Mouse (Mus musculus): ENCODE data around the gene Vamp1.

Vamp1 gene

DNA sequence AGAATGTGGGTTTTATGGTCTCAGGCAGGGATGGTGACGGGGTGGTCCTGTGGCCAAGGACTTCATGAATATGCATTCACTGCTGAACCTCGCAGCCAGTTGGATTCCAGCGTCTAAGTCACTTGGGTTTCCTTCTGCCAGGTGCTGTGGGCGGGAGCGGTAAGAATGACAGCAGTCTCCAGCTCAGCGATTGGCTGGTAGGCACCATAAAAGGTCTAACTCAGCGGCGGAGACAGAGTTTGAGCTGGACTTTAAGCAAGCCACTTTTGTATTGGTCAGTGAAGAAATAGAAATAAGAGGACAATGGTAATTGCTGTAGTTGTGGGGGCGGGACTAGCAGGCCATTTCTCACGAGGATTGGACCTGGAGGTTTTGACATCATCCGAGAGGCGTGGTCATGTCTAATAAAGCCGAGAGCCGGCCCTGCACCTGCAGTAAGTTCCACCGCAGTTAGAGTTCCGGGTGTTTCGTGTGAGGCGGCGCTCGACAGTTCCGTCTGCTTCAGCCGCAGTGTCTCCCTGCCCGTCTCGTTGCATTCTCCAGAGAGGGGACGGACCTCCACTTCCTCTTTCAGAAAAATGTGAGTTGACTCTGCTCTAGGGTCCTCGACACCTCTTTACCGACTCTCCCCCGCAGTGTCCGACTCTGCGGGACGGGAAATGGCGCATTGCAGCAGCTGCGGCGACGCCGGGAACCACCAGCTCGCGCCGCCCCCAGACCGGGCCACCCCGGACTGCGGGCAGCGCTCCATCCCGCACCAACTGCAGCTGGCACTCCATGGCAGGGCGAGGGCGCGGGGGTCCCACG, at the start of gene Vamp1:
Gene Vamp1 (plus strand): TSS at position 404 of the 807 bp plus-strand sequence.
- in situ Hi-C loops (cut with MboI, MseI) = no loop called here

- in situ Hi-C loops (cut with MboI, MseI) = no loop called here
Measured at GRCm38 (mm10) chr6:125166051-125166751, 49.1 kb upstream of the Vamp1 start, which contains the start of gene Gapdh. Gapdh (minus strand) TSS chr6:125166467.

- in situ Hi-C loops (cut with MboI, MseI) = no loop called here
Measured at GRCm38 (mm10) chr6:125166861-125167650, 48.3 kb upstream of the Vamp1 start.

DNA sequence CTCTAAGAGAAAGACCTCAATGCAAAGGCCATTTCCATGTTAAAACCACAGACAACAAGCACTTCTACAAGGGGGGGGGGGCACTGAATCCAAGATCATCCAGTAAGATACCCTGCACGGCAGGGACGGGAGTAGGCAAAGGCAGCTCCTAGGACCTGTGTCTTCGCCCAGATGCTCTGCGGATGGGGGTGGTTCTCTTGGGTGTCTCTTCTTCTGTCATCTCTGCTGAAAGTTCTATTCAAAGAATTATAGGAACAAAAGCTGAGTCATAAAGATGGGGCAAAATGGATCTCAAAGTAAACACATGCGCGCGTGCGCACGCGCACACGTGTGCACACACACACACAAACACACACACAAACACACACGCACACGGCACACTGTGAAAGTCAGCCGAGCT, 47.3 kb upstream of the Vamp1 start:
- in situ Hi-C loops (cut with MboI, MseI) = no loop called here

DNA sequence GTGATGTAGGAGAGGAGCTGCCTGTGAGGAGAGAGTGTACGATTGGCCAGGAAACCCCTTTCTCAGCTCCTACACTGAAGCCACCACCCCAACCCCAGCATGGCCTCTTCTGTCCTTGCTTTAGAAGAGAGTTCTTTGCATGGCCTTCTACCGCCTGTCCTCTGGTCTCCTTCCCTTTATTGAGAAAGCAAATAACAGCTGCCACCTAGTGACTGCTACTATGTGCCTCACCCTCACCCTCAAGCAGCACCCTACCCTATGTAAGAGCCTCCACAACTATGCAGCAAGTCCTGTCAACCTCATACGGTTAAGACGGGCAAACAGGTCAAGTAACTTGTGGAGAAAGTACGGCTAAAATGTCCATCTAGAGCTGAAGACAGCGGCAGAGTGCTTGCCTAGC, 45.2 kb upstream of the Vamp1 start:
- in situ Hi-C loops (cut with MboI, MseI) = loop anchor here (5.0 kb wide), 1 partner anchor 68 kb away; no protein-coding TSS in a partner anchor

GRCm38 (mm10) chr6:125172474-125172873, 42.9 kb upstream of the Vamp1 start:
- in situ Hi-C loops (cut with MboI, MseI) = loop anchor here (5.0 kb wide), 1 partner anchor 70 kb away; no protein-coding TSS in a partner anchor

DNA sequence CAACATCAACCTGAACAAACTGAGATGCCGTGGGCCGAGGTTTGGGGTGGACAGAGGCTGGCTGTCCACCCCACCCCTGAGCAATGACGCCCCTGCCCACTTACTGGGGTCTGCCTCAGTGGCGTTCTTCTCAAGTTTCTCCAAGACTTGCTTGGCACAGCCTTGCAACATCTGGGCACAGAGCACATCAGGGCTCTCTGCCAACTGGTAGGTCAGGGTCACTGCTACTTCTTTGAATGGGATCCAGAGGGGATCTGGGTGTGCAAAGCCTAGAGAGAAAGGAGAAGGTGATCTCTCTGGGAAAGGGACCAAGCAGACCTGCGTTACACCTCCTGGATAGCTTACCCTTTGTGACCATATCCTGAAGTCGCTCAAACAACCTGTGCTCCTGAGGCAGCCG, 42.1 kb upstream of the Vamp1 start:
- in situ Hi-C loops (cut with MboI, MseI) = loop anchor here (5.0 kb wide), 1 partner anchor 71 kb away; no protein-coding TSS in a partner anchor

DNA sequence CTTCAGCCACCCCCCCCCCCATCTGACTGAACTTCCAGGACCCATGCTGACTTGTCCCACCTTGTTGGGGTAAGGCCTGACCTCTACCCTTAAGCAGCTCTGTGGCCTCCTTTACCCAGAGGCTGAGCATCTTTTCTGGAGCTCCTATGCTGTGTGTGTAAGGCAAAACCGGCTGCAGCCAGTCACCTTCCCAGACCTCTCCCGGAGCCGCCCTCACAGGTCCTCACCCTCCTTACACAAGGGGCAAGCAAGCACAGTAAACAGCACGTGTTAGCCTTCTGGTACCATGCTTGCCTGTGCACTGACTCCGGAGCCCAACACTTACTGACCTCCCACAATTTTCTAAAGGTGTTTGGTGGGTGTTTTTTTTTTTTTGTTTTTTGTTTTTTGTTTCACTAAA, 39.9 kb upstream of the Vamp1 start:
- in situ Hi-C loops (cut with MboI, MseI) = no loop called here

- in situ Hi-C loops (cut with MboI, MseI) = no loop called here
Measured at GRCm38 (mm10) chr6:125179601-125180000, 35.8 kb upstream of the Vamp1 start.

- in situ Hi-C loops (cut with MboI, MseI) = loop anchor here (5.0 kb wide), 1 partner anchor 60 kb away; no protein-coding TSS in a partner anchor
Measured at GRCm38 (mm10) chr6:125182133-125182532, 33.2 kb upstream of the Vamp1 start.

DNA sequence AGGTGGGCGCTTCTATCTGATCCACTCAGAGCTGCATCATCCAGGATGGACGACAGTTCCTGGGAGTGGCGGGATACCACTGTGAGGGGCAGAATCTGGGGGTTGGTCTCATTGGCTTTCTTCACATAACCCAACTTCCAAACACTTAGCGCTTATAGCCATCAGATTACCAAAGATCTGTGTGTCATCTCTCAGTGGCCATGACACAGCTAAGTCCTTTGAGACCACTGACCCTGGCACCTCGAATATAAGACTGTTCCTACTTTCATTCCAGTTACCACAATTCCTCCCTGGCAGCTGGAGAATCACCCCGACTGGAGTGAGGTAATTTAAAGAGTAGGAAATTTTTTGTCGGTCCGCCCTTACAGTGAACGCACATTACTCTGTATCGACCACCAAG, 29.1 kb upstream of the Vamp1 start:
- in situ Hi-C loops (cut with MboI, MseI) = loop anchor here (5.0 kb wide), 1 partner anchor 41 kb away; no protein-coding TSS in a partner anchor

DNA sequence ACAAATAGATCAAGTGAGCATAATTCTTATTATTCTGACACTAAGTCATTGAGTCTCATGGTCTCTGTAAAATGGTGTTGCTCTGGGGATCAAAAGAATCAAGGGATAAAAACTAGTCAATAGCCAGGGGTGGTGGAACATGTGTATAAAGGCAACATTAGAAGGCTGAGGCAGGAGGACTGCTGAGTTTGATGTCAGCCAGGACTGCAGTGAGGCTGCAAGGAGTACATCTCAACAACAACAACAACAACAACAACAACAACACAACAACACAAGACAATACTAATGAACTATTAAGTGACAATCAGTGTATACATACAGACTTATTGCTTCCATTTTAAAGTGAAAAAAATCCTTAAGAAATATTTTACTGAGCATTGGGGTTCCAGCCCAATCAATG, 24.5 kb upstream of the Vamp1 start:
- in situ Hi-C loops (cut with MboI, MseI) = loop anchor here (5.0 kb wide), 1 partner anchor 81 kb away; no protein-coding TSS in a partner anchor

DNA sequence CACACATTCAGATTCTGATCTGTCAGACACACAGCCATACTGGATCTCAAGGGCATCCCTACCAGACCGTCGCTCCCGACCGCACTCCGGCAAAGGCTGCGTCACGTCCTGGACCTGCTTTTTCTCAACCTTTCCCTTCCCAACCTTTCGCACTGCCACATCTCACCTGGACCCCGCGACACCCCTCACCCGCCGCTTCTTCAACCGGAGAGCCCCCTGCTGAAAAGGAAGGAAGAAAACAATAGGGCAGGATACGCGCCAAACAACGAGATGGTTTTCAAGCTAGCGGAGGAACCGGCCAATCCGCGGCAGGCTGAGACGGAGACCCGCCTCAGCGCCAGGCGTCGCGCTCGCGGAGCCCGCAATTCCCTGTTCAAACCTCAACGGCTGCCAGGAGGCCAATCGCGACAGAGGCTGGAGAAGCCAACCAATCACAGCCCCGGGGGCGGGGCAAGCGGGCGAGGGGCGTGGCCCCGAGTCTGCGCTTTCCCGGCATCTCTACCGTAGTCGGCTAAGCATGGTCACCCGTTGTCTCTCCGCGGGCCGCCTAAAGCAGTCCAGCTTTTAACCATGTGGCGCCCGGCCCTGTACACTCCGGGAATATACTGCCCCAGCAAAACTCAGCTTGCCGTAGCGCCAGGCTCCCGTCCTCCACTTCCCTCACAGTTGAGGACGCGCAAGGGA, 23.9 kb upstream of the Vamp1 start, which contains the start of the genes Ncapd2 and Mrpl51:
Gene Ncapd2 (minus strand): TSS at position 370 of the 684 bp plus-strand sequence.
Gene Mrpl51 (plus strand): TSS at position 470 of the 684 bp plus-strand sequence.
- in situ Hi-C loops (cut with MboI, MseI) = loop anchor here (5.0 kb wide), 1 partner anchor 81 kb away; no protein-coding TSS in a partner anchor

DNA sequence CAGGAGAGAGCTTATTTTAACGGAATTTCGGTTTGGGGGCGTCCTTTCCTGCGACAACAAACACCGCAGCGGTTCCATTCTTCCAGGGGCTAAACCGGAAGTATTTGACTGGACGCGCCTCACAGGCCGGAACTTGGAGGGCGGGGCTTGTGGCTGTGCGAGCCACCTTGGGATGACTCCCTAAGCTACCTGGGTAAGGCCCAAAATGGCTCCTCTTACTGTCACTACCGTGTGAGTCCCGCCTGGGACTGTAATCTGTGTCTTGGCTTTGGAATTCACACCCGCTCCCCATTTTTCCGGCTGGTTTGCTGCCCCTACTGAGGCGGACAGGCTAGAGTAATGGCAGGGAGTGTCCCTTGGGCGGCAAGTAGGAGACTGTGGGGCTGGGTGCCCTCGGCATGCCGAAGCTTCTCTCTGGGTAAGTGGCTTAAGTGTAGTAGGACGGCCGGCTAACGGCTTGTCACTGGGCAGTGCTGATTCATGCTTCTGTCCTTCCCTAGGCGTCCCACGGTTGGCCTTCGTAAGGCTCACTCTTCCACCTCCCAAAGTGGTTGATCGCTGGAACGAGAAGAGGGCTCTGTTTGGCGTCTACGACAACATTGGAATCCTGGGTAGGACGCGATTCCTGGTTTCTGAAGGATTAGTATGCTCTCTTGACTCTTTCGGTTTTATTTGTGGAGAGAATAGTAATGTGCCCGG, 23.2 kb upstream of the Vamp1 start:
- in situ Hi-C loops (cut with MboI, MseI) = loop anchor here (5.0 kb wide), 1 partner anchor 80 kb away; no protein-coding TSS in a partner anchor

- in situ Hi-C loops (cut with MboI, MseI) = loop anchor here (5.0 kb wide), 1 partner anchor 79 kb away; no protein-coding TSS in a partner anchor
Measured at GRCm38 (mm10) chr6:125192841-125193240, 22.5 kb upstream of the Vamp1 start.

GRCm38 (mm10) chr6:125193390-125193789, 22.0 kb upstream of the Vamp1 start:
- in situ Hi-C loops (cut with MboI, MseI) = loop anchor here (5.0 kb wide), 1 partner anchor 79 kb away; no protein-coding TSS in a partner anchor

- in situ Hi-C loops (cut with MboI, MseI) = no loop called here
Measured at GRCm38 (mm10) chr6:125195541-125196075, 19.7 kb upstream of the Vamp1 start.

- in situ Hi-C loops (cut with MboI, MseI) = no loop called here
Measured at GRCm38 (mm10) chr6:125196301-125196700, 19.1 kb upstream of the Vamp1 start.

- in situ Hi-C loops (cut with MboI, MseI) = no loop called here
Measured at GRCm38 (mm10) chr6:125197166-125197565, 18.2 kb upstream of the Vamp1 start.

GRCm38 (mm10) chr6:125210436-125210835, 4.9 kb upstream of the Vamp1 start:
- in situ Hi-C loops (cut with MboI, MseI) = no loop called here
